Mouse (Mus musculus): ENCODE measurements around the gene Atrnl1.

- TF ChIP-seq POLR2A (IDR thresholded peaks at IDR 0.05; ENCODE audit: borderline replicate concordance, control insufficient read depth, low read depth, low read length) (no peak), CTCF (IDR thresholded peaks at IDR 0.05; ENCODE audit: control insufficient read depth, insufficient read depth, low read length) (no peak)
Observed at GRCm38 (mm10) chr19:57837882-57838281, 227.0 kb downstream of the Atrnl1 start.

All from bone marrow, adult 2 months (tissue).